Mouse (Mus musculus): ENCODE measurements at regions not wholly inside any gene's neighbourhood (a gene's known extent, or its start where the extent isn't known, plus 50 kb on each side); places are given as distances from the start of the nearest gene placed in this dataset.

- no peaks in the 10 kb centered on the region for H3K9me3 ChIP-seq (replicated peaks; ENCODE audit: low read length)
- no peak for DNase-seq (ENCODE audit: extremely low read depth)
- H3K27me3 ChIP-seq (replicated peaks) = no peaks in the 10 kb centered on the region
- no peak overlapping the region for H3K4me2 ChIP-seq (ENCODE audit: insufficient read depth, low read depth, poor library complexity, severe bottlenecking)
- no peak overlapping the region for H3K9ac ChIP-seq (ENCODE audit: insufficient read depth, low read depth)
- no peak overlapping the region for H3K4me3 ChIP-seq (replicated peaks in 1 of 3; ENCODE audit: low read depth in 2 of 3, low read length in 2 of 3, poor library complexity in 1 of 3)
- dilution Hi-C loops (cut with MboI; ENCODE audit: extremely low pct_ligation_motif_present, extremely low pct_unique_long_range_greater_than_20kb, low sequenced_read_pairs) = no loop called here
- H3K36me3 ChIP-seq (replicated peaks in 1 of 2; ENCODE audit: control insufficient read depth in 1 of 2, insufficient read depth in 1 of 2, low read length in 1 of 2) = no peaks in the 10 kb centered on the region
- H3K4me1 ChIP-seq (ENCODE audit: control insufficient read depth in 1 of 2, insufficient read depth in 2 of 2) = peaks cover 0 to 5% of the 10 kb centered on the region in 2 experiments; a peak in 2 of 4 replicates
- no peak for TF ChIP-seq ZMIZ1 (IDR thresholded peaks at IDR 0.05; ENCODE audit: low read depth, low read length)
- in situ Hi-C loops (cut with MboI; ENCODE audit: low pct_ligation_motif_present, low pct_unique_long_range_greater_than_20kb, low sequenced_read_pairs) = no loop called here
- no peak overlapping the region for H3K27ac ChIP-seq (ENCODE audit: insufficient read depth, low read depth)
- H3K79me2 ChIP-seq (replicated peaks; ENCODE audit: control insufficient read depth, extremely low read depth, insufficient read depth, poor library complexity, severe bottlenecking) = no peaks in the 10 kb centered on the region
Observed at GRCm38 (mm10) chr14:48942882-48943281, 123.0 kb upstream of the Ap5m1 start.

DNA sequence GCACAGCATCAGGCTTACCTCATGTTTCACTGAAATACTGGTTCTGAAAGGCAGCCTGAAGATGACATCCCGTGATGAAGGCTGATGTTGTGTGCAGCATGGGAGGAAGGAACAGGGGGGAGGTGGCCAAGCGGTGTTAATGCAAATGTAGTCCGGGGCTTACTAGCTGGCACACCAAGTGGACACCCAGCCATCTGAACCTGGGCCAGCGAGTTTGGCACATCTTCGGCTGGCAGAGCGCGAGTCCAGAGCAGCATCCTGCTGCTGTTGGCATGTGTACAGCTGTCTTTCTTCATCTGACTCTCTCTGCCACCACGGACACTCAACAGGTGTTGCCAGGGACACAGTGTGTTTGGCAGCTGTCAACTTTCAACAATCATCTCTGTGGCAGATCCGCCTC, 135.0 kb upstream of the Ap5m1 start:
- Histone ChIP-seq H3K27ac (ENCODE audit: insufficient read depth, low read depth) (no peak overlapping the region), H3K9me3 (replicated peaks; ENCODE audit: low read length) (no peaks in the 10 kb centered on the region), H3K4me1 (ENCODE audit: control insufficient read depth in 1 of 2, insufficient read depth in 2 of 2) (peaks cover 0 to 4% of the 10 kb centered on the region in 2 experiments; a peak in 1 of 4 replicates), H3K4me3 (replicated peaks in 1 of 3; ENCODE audit: low read depth in 2 of 3, low read length in 2 of 3, poor library complexity in 1 of 3) (no peak overlapping the region), H3K4me2 (ENCODE audit: insufficient read depth, low read depth, poor library complexity, severe bottlenecking) (no peak overlapping the region), H3K9ac (ENCODE audit: insufficient read depth, low read depth) (no peak overlapping the region), H3K27me3 (replicated peaks) (no peaks in the 10 kb centered on the region), H3K79me2 (replicated peaks; ENCODE audit: control insufficient read depth, extremely low read depth, insufficient read depth, poor library complexity, severe bottlenecking) (no peaks in the 10 kb centered on the region), H3K36me3 (replicated peaks in 1 of 2; ENCODE audit: control insufficient read depth in 1 of 2, insufficient read depth in 1 of 2, low read length in 1 of 2) (no peaks in the 10 kb centered on the region)
- TF ChIP-seq USF2 (conservative IDR thresholded peaks at IDR 0.05; ENCODE audit: low read depth, low read length) = no peak
- TF ChIP-seq MEF2A (IDR thresholded peaks at IDR 0.05; ENCODE audit: borderline replicate concordance, low read depth, low read length) = no peak
- TF ChIP-seq ZC3H11A (IDR thresholded peaks at IDR 0.05; ENCODE audit: low read depth, low read length) = no peak
- no peak for TF ChIP-seq BHLHE40 (IDR thresholded peaks at IDR 0.05; ENCODE audit: low read depth, low read length)
- no peak for TF ChIP-seq ZNF384 (IDR thresholded peaks at IDR 0.05; ENCODE audit: low read depth, low read length)
- no peak for TF ChIP-seq PAX5 (IDR thresholded peaks at IDR 0.05; ENCODE audit: low read length)
- no peak for TF ChIP-seq KAT2A (IDR thresholded peaks at IDR 0.05; ENCODE audit: insufficient replicate concordance, low read length)
- no peak for TF ChIP-seq ZMIZ1 (IDR thresholded peaks at IDR 0.05; ENCODE audit: low read depth, low read length)
- no peak for TF ChIP-seq NRF1 (IDR thresholded peaks at IDR 0.05; ENCODE audit: low read depth, low read length)
- no peak for TF ChIP-seq NELFE (IDR thresholded peaks at IDR 0.05; ENCODE audit: low read depth, low read length)
- TF ChIP-seq HCFC1 (IDR thresholded peaks at IDR 0.05; ENCODE audit: low read depth, low read length) = no peak
- no peak for TF ChIP-seq RCOR1 (conservative IDR thresholded peaks at IDR 0.05; ENCODE audit: low read depth, low read length)
- TF ChIP-seq SIN3A (IDR thresholded peaks at IDR 0.05; ENCODE audit: low read length) = no peak
- no peak for TF ChIP-seq ZKSCAN1 (IDR thresholded peaks at IDR 0.05; ENCODE audit: borderline replicate concordance, low read depth, low read length)
- TF ChIP-seq JUN (IDR thresholded peaks at IDR 0.05; ENCODE audit: insufficient read depth, low read depth, low read length) = no peak
- TF ChIP-seq E2F4 (IDR thresholded peaks at IDR 0.05; ENCODE audit: insufficient replicate concordance, low read depth, low read length) = no peak
- no peak for TF ChIP-seq RAD21 (IDR thresholded peaks at IDR 0.05; ENCODE audit: low read depth, low read length)
- TF ChIP-seq UBTF (IDR thresholded peaks at IDR 0.05; ENCODE audit: low read depth, low read length) = no peak
- no peak for TF ChIP-seq JUND (conservative IDR thresholded peaks at IDR 0.05; ENCODE audit: low read depth, low read length)
- TF ChIP-seq EP300 (IDR thresholded peaks at IDR 0.05; ENCODE audit: low read length) = no peak
- dilution Hi-C loops (cut with MboI; ENCODE audit: extremely low pct_ligation_motif_present, extremely low pct_unique_long_range_greater_than_20kb, low sequenced_read_pairs) (no loop called here), in situ Hi-C loops (cut with MboI; ENCODE audit: low pct_ligation_motif_present, low pct_unique_long_range_greater_than_20kb, low sequenced_read_pairs) (no loop called here)
- no peak for DNase-seq (ENCODE audit: extremely low read depth)
